Comparison of ENCODE assay signal across 29 mouse cellular contexts in the genomic region with DNA sequence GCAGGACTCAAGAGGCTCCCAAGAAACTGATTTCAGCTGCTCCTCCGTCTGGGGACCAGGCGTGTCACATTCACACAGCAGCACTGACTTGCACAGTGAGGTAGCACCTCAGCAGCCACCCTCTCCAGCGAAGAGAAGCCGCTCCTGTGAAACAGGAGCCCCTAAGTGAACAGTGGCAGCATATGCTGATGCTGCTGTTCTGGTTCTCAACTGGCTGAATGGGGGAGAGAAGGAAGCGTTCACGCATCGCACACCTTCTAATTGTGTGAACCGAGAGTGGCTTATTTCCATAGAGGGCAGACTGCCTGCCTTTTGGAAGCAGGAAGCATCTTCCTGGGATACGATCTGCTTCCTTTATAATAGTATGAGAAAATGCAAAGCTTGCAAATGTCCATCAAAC. TPM values are rescaled to one million over a fixed set of nuclear protein-coding genes. Genes with fewer than 3 reads are reported as not detected.
DNase-seq lines count a peak whose midpoint lies in the region; ATAC-seq and TF ChIP-seq lines count a peak whose summit lies in the region.
"Had no signal": no experiment of that assay in that cellular context is flagged by ENCODE, and none has a peak within 500 bp of the region (broad histone marks: within the 10 kb centered on the region; RNA-seq: fewer than 3 reads in every experiment).

No protein-coding gene starts in this region.

- ATAC-seq in frontal cortex, adult (ENCODE audit: low TSS enrichment) = peak; percentile 44
- ATAC-seq: CD4-positive, CD25-positive, alpha-beta regulatory T cell, adult 4 months; forebrain, embryonic 13.5 days; forebrain, embryonic 15.5 days had no signal

- H3K27me3 ChIP-seq in heart, embryonic 10.5 days (ENCODE audit: insufficient read depth, poor library complexity, severe bottlenecking) = peaks cover 51% of the 10 kb centered on the region
- H3K27me3 ChIP-seq in heart, adult 2 months (ENCODE audit: control insufficient read depth, insufficient read depth, low read length) = peaks cover 8% of the 10 kb centered on the region

- TF ChIP-seq CTCF in heart, adult 2 months (IDR thresholded peaks at IDR 0.05) = no peak

- no peak for TF ChIP-seq EP300 in heart, adult 2 months (IDR thresholded peaks at IDR 0.05; ENCODE audit: insufficient read depth, low read depth, low read length)

- DNase-seq in frontal cortex, postnatal 25 days (ENCODE audit: low spot score in 2 of 2) = no peak
- peak; percentile 61 for DNase-seq in heart, embryonic 10.5 days (ENCODE audit: low spot score)
- no peak for DNase-seq in heart, adult 2 months
- peak; percentile 46 for DNase-seq in A20 (ENCODE audit: low read depth, low spot score)
- DNase-seq in brain, adult 2 months (ENCODE audit: low read depth, low spot score) = peak; percentile 45
- no peak for DNase-seq in spleen, postnatal 36 days (ENCODE audit: low spot score in 2 of 2)
- no peak for DNase-seq in MN1 (ENCODE audit: low spot score)
- DNase-seq: adrenal gland, adult 2 months; adrenal gland, postnatal 10 days; adrenal gland, postnatal 25 days; B cell, adult 2 months; cerebellum, adult 11 months; cerebellum, adult 18-20 months; cerebellum, adult 8-10 months; cerebellum, adult 9-11 months; cerebellum, postnatal 14 days; cerebellum, postnatal 36 days; embryo, embryonic 11 days had no signal

- H3K79me2 ChIP-seq in heart, adult 2 months (replicated peaks; ENCODE audit: control insufficient read depth, insufficient read depth, low read length) = no peaks in the 10 kb centered on the region

- intact Hi-C loops in heart, adult 2 months (cut with DNase I) = no loop called here

- no peak overlapping the region for H3K4me3 ChIP-seq in heart, embryonic 10.5 days
- H3K4me3 ChIP-seq in heart, adult 2 months = no peak overlapping the region
- H3K4me3 ChIP-seq: embryonic facial prominence, embryonic 13.5 days; embryonic facial prominence, embryonic 15.5 days; erythroblast, embryonic 14.5 days; forebrain, embryonic 10.5 days; forebrain, embryonic 13.5 days; forebrain, embryonic 15.5 days had no signal

- H3K27ac ChIP-seq in heart, embryonic 10.5 days = no peak overlapping the region
- H3K27ac ChIP-seq in heart, adult 2 months = no peak overlapping the region
- H3K27ac ChIP-seq: embryonic facial prominence, embryonic 13.5 days; embryonic facial prominence, embryonic 15.5 days; forebrain, embryonic 10.5 days; forebrain, embryonic 13.5 days; forebrain, embryonic 15.5 days had no signal

- H3K9me3 ChIP-seq in heart, embryonic 10.5 days = no peaks in the 10 kb centered on the region
- H3K9me3 ChIP-seq: embryonic facial prominence, embryonic 13.5 days; embryonic facial prominence, embryonic 15.5 days; forebrain, embryonic 10.5 days; forebrain, embryonic 13.5 days; forebrain, embryonic 15.5 days had no signal

- 73% methylated on average over 9 of the region's 9 CpGs for WGBS in heart, embryonic 10.5 days
- WGBS in heart, adult 2 months = 76% methylated on average over 9 of the region's 9 CpGs

- H3K9ac ChIP-seq in heart, adult 2 months (ENCODE audit: low read depth, low read length) = no peak overlapping the region
- H3K9ac ChIP-seq: embryonic facial prominence, embryonic 13.5 days; embryonic facial prominence, embryonic 15.5 days; forebrain, embryonic 13.5 days; forebrain, embryonic 15.5 days had no signal

- H3K4me1 ChIP-seq in heart, embryonic 10.5 days = peaks cover 7% of the 10 kb centered on the region
- H3K4me1 ChIP-seq in heart, adult 2 months (ENCODE audit: control insufficient read depth, insufficient read depth, low read length) = no peaks in the 10 kb centered on the region

- H3K36me3 ChIP-seq in heart, embryonic 10.5 days = no peaks in the 10 kb centered on the region
- no peaks in the 10 kb centered on the region for H3K36me3 ChIP-seq in heart, adult 2 months (ENCODE audit: control insufficient read depth, insufficient read depth, low read length)
- H3K36me3 ChIP-seq: embryonic facial prominence, embryonic 13.5 days; embryonic facial prominence, embryonic 15.5 days; forebrain, embryonic 10.5 days; forebrain, embryonic 15.5 days; G1E had no signal

- no peak for TF ChIP-seq POLR2A in heart, adult 2 months (IDR thresholded peaks at IDR 0.05; ENCODE audit: insufficient read depth, low read depth, low read length)

RNA-seq across cellular contexts. Expression of a gene that starts 5.9 kb away (rescaled TPM):
- polyA plus RNA-seq in heart, embryonic 10.5 days (2016; fragmentation: Nextera tagmentation; extraction: Ambion mirVana) = 1.1 and 1.3 TPM in 2 replicates
- total RNA-seq in heart, adult 2 months (2021) = under 1 TPM; 0.61 to 0.70 TPM
- polyA plus RNA-seq in heart, adult 2 months (2012; rRNA removed) = 0.78 and 1.5 TPM in 2 replicates
- total RNA-seq: CH12.LX; common myeloid progenitor, adult 5-6 weeks had no signal
- polyA plus RNA-seq: CD4-positive, CD25-positive, alpha-beta regulatory T cell, adult 4 months; G1E had no signal

Comparison
In these comparisons a context has a peak if more than half of its experiments do, and no peak if none do; other contexts are left out.
1. DNase-seq: peak in heart, embryonic 10.5 days (single experiment), A20 (single experiment) and brain, adult 2 months (single experiment); none in frontal cortex, postnatal 25 days (0 of 2), heart, adult 2 months (0 of 2), spleen, postnatal 36 days (0 of 2) and MN1 (single experiment).